Mouse (Mus musculus) midbrain, embryonic 11.5 days (tissue): Measurements from ENCODE around the gene Clec4a4. TPM values are rescaled to one million over a fixed set of nuclear protein-coding genes. Genes with fewer than 3 reads are reported as not detected.

Experiments
- polyA plus RNA-seq: library from polyadenylated mRNA; unstranded; fragments of >200 nt; fragmentation: Nextera tagmentation; extraction: Ambion mirVana; gene quantifications from 2 replicates; pipeline ENCODE4 v1.2.1, GENCODE M21; 2014

Gene Clec4a4
- polyA plus RNA-seq, 1 experiment from 2014 or later = not detected

Other genes with a start within 250 kb of the Clec4a4 start
- 24.4 and 25.5 TPM in 2 replicates for gene Slc2a3, start 188.7 kb upstream of the Clec4a4 start, polyA plus RNA-seq
- gene Foxj2, start 170.5 kb upstream of the Clec4a4 start, polyA plus RNA-seq = 3.0 and 3.6 TPM in 2 replicates
- gene C3ar1, start 134.2 kb upstream of the Clec4a4 start, polyA plus RNA-seq = 2.0 and 2.4 TPM in 2 replicates
- 64.1 and 71.5 TPM in 2 replicates for gene Necap1, start 115.9 kb upstream of the Clec4a4 start, polyA plus RNA-seq
- 1.6 and 1.8 TPM in 2 replicates for gene Clec4a1, start 68.5 kb upstream of the Clec4a4 start, polyA plus RNA-seq
- 0.83 and 1.2 TPM in 2 replicates for gene Clec4a3, start 37.9 kb upstream of the Clec4a4 start, polyA plus RNA-seq
- not detected in 2 replicates for gene Clec4b1, start 59.6 kb downstream of the Clec4a4 start, polyA plus RNA-seq
- 0.89 and 2.5 TPM in 2 replicates for gene Clec4a2, start 116.1 kb downstream of the Clec4a4 start, polyA plus RNA-seq
- not detected in 2 replicates for gene Clec4b2, start 182.5 kb downstream of the Clec4a4 start, polyA plus RNA-seq
- 0.94 and 1.0 TPM in 2 replicates for gene Clec4n, start 239.5 kb downstream of the Clec4a4 start, polyA plus RNA-seq